Mouse (Mus musculus) lung, postnatal 0 days (tissue): ENCODE measurements around the gene Gmip. TPM values are rescaled to one million over a fixed set of nuclear protein-coding genes. Genes with fewer than 3 reads are reported as not detected.

Source experiments
- ATAC-seq: fragments of 200-750 bp; cut with Nextera tagmentation; 2 replicates; pipeline ENCODE4 v1.8.0; 2017; ENCODE audit warnings: moderate library complexity
- DNase-seq: peaks from one replicate; pipeline ENCODE4 v3.0.0-alpha.2; 2016; ENCODE audit warnings: low spot score
- H3K27ac ChIP-seq: fragments of 300-500 bp; sonication (generic); 2 replicates; pipeline ENCODE4 v1.5.1; 2014; ENCODE audit warnings: antibody characterized with exemption, mild to moderate bottlenecking, low read length, mixed read lengths
- H3K27me3 ChIP-seq: fragments of 300-500 bp; sonication (generic); replicated peaks from 2 replicates; pipeline ENCODE4 v1.6.1; 2014; ENCODE audit warnings: low read length, mixed read lengths; ENCODE audit not compliant: insufficient read depth
- H3K36me3 ChIP-seq: fragments of 300-500 bp; sonication (generic); 2 replicates; pipeline ENCODE4 v1.6.1; 2014; ENCODE audit warnings: low read length, mixed read lengths; ENCODE audit not compliant: insufficient read depth
- H3K4me1 ChIP-seq: fragments of 300-500 bp; sonication (generic); 2 replicates; pipeline ENCODE4 v1.6.1; 2014; ENCODE audit warnings: antibody characterized with exemption, low read depth, low read length, mixed read lengths; ENCODE audit not compliant: insufficient read depth
- H3K4me2 ChIP-seq: fragments of 300-500 bp; sonication (generic); replicated peaks from 2 replicates; pipeline ENCODE4 v1.6.1; 2014; ENCODE audit warnings: low read depth, mild to moderate bottlenecking, low read length, moderate library complexity, mixed read lengths
- H3K4me3 ChIP-seq: fragments of 300-500 bp; sonication (generic); 2 replicates; pipeline ENCODE4 v1.5.1; 2014; ENCODE audit warnings: low read depth, low read length
- H3K9ac ChIP-seq: fragments of 300-500 bp; sonication (generic); replicated peaks from 2 replicates; pipeline ENCODE4 v1.6.1; 2014; ENCODE audit warnings: low read depth, mild to moderate bottlenecking
- H3K9me3 ChIP-seq: fragments of 300-500 bp; sonication (generic); 2 replicates; pipeline ENCODE4 v1.6.1; 2016; ENCODE audit warnings: low read length, mixed read lengths
- CTCF ChIP-seq: IDR thresholded peaks from 2 replicates; pipeline ENCODE4 v1.5.1; 2016; ENCODE audit warnings: antibody characterized with exemption, mild to moderate bottlenecking
- EP300 ChIP-seq: IDR thresholded peaks from 2 replicates; pipeline ENCODE4 v1.6.1; 2016; ENCODE audit warnings: antibody characterized with exemption, mild to moderate bottlenecking, control low read depth
- WGBS: fragments of 180-500 bp; shearing (Covaris S2); extraction: QIAGEN DNeasy Blood & Tissue Kit; methylation state at CpG from one replicate; pipeline ENCODE4 v1.1.7; 2014; 5-methylcytosine and 5-hydroxymethylcytosine counted together
- polyA plus RNA-seq: library from polyadenylated mRNA; unstranded; fragments of >200 nt; fragmentation: Nextera tagmentation; extraction: Ambion mirVana; gene quantifications from 2 replicates; pipeline ENCODE4 v1.2.1, GENCODE M21; 2015

The Gmip gene
- polyA plus RNA-seq, 1 experiment from 2014 or later: 8.4 TPM

GRCm38 (mm10) chr8:69777111-69777510, 31.4 kb upstream of the Gmip start:
- TF ChIP-seq CTCF (no peak), EP300 (no peak)
- WGBS: 61% methylated on average over 9 of the region's 12 CpGs

GRCm38 (mm10) chr8:69789105-69789504, 19.4 kb upstream of the Gmip start:
- TF ChIP-seq CTCF: no peak
- TF ChIP-seq EP300: no peak
- H3K9ac ChIP-seq: no peak overlapping the region
- no peak overlapping the region for H3K4me3 ChIP-seq
- peaks cover 7% of the 10 kb centered on the region; the same call in 1 of the 2 replicates for H3K4me1 ChIP-seq
- 91% methylated on average over 5 of the region's 5 CpGs for WGBS
- H3K27ac ChIP-seq: no peak overlapping the region
- DNase-seq: no peak
- no peaks in the 10 kb centered on the region for H3K27me3 ChIP-seq
- H3K9me3 ChIP-seq: no peaks in the 10 kb centered on the region
- no peaks in the 10 kb centered on the region for H3K36me3 ChIP-seq
- no peak overlapping the region for H3K4me2 ChIP-seq
- no peak for ATAC-seq

More at GRCm38 (mm10) chr8:69777111-69777510, 31.4 kb upstream of the Gmip start:
- no peak overlapping the region for H3K9ac ChIP-seq
- no peaks in the 10 kb centered on the region for H3K9me3 ChIP-seq
- H3K4me3 ChIP-seq: no peak overlapping the region
- ATAC-seq: no peak
- no peak overlapping the region for H3K27ac ChIP-seq
- H3K4me1 ChIP-seq: peaks cover 2% of the 10 kb centered on the region; the same call in 1 of the 2 replicates
- no peak for DNase-seq
- no peak overlapping the region for H3K4me2 ChIP-seq
- H3K36me3 ChIP-seq: no peaks in the 10 kb centered on the region
- no peaks in the 10 kb centered on the region for H3K27me3 ChIP-seq

- TF ChIP-seq CTCF: no peak
- TF ChIP-seq EP300: no peak
- H3K9me3 ChIP-seq: no peaks in the 10 kb centered on the region
- H3K27me3 ChIP-seq: no peaks in the 10 kb centered on the region
- H3K9ac ChIP-seq: no peak overlapping the region
- no peak overlapping the region for H3K4me3 ChIP-seq
- DNase-seq: no peak
- H3K4me1 ChIP-seq: peaks cover 7% of the 10 kb centered on the region; the same call in 1 of the 2 replicates
- H3K4me2 ChIP-seq: no peak overlapping the region
- no peak for ATAC-seq
- no peak overlapping the region for H3K27ac ChIP-seq
- WGBS: 64% methylated on average over 5 of the region's 5 CpGs
- H3K36me3 ChIP-seq: no peaks in the 10 kb centered on the region
Measured at GRCm38 (mm10) chr8:69789731-69790130, 18.7 kb upstream of the Gmip start.

GRCm38 (mm10) chr8:69790364-69790763, 18.1 kb upstream of the Gmip start:
- Histone ChIP-seq H3K9ac (peak overlapping the region; percentile 88), H3K36me3 (no peaks in the 10 kb centered on the region; the same call in 1 of the 2 replicates), H3K4me1 (peaks cover 7% of the 10 kb centered on the region; the same call in 1 of the 2 replicates), H3K4me2 (peak overlapping the region; percentile 97), H3K27ac (no peak overlapping the region), H3K4me3 (peak overlapping the region; percentile 97), H3K9me3 (no peaks in the 10 kb centered on the region), H3K27me3 (no peaks in the 10 kb centered on the region)
- no peak for TF ChIP-seq CTCF
- no peak for TF ChIP-seq EP300
- 28% methylated on average over 11 of the region's 11 CpGs for WGBS
- DNase-seq (no peak), ATAC-seq (0 out of 2 replicates have a peak, but pooled peaks have one; percentile 1)

GRCm38 (mm10) chr8:69790773-69791367, 17.6 kb upstream of the Gmip start, which contains the start of the genes Atp13a1 and Zfp866:
Gene Atp13a1 (plus strand): TSS chr8:69791163.
Gene Zfp866 (minus strand): TSS chr8:69791178.
- Histone ChIP-seq H3K9ac (peak within 1 kb of the TSS; percentile 88), H3K4me2 (peak within 1 kb of the TSS; percentile 97), H3K9me3 (no peaks in the 10 kb centered on the region), H3K4me1 (peaks cover 7% of the 10 kb centered on the region; the same call in 1 of the 2 replicates), H3K36me3 (no peaks in the 10 kb centered on the region; the same call in 1 of the 2 replicates), H3K4me3 (peak within 1 kb of the TSS; percentile 97), H3K27ac (peak within 1 kb of the TSS; percentile 79), H3K27me3 (no peaks in the 10 kb centered on the region)
- WGBS: under 1% methylated on average over 38 of the region's 38 CpGs
- ATAC-seq (peak; percentile 97), DNase-seq (peak; percentile 95)
- peak; percentile 28 for TF ChIP-seq CTCF
- no peak for TF ChIP-seq EP300

- Histone ChIP-seq H3K36me3 (peaks cover 2% of the 10 kb centered on the region), H3K9me3 (no peaks in the 10 kb centered on the region), H3K4me3 (peak overlapping the region; percentile 97), H3K9ac (peak overlapping the region; percentile 88), H3K27me3 (no peaks in the 10 kb centered on the region), H3K4me2 (peak overlapping the region; percentile 97), H3K27ac (peak overlapping the region; percentile 79), H3K4me1 (peaks cover 7% of the 10 kb centered on the region; the same call in 1 of the 2 replicates)
- DNase-seq (peak; percentile 36), ATAC-seq (peak; percentile 68)
- 1% methylated on average over 42 of the region's 48 CpGs for WGBS
- TF ChIP-seq CTCF (no peak), EP300 (no peak)
Measured at GRCm38 (mm10) chr8:69791415-69792068, 16.9 kb upstream of the Gmip start.
